Mouse (Mus musculus) lung, postnatal 0 days (tissue): ENCODE measurements around the gene Ptprc. TPM values are rescaled to one million over a fixed set of nuclear protein-coding genes. Genes with fewer than 3 reads are reported as not detected.

Source experiments
- ATAC-seq: fragments of 200-750 bp; cut with Nextera tagmentation; 2 replicates; pipeline ENCODE4 v1.8.0; 2017; ENCODE audit warnings: moderate library complexity
- DNase-seq: peaks from one replicate; pipeline ENCODE4 v3.0.0-alpha.2; 2016; ENCODE audit warnings: low spot score
- H3K27ac ChIP-seq: fragments of 300-500 bp; sonication (generic); 2 replicates; pipeline ENCODE4 v1.5.1; 2014; ENCODE audit warnings: antibody characterized with exemption, mild to moderate bottlenecking, low read length, mixed read lengths
- H3K27me3 ChIP-seq: fragments of 300-500 bp; sonication (generic); replicated peaks from 2 replicates; pipeline ENCODE4 v1.6.1; 2014; ENCODE audit warnings: low read length, mixed read lengths; ENCODE audit not compliant: insufficient read depth
- H3K36me3 ChIP-seq: fragments of 300-500 bp; sonication (generic); 2 replicates; pipeline ENCODE4 v1.6.1; 2014; ENCODE audit warnings: low read length, mixed read lengths; ENCODE audit not compliant: insufficient read depth
- H3K4me1 ChIP-seq: fragments of 300-500 bp; sonication (generic); 2 replicates; pipeline ENCODE4 v1.6.1; 2014; ENCODE audit warnings: antibody characterized with exemption, low read depth, low read length, mixed read lengths; ENCODE audit not compliant: insufficient read depth
- H3K4me2 ChIP-seq: fragments of 300-500 bp; sonication (generic); replicated peaks from 2 replicates; pipeline ENCODE4 v1.6.1; 2014; ENCODE audit warnings: low read depth, mild to moderate bottlenecking, low read length, moderate library complexity, mixed read lengths
- H3K4me3 ChIP-seq: fragments of 300-500 bp; sonication (generic); 2 replicates; pipeline ENCODE4 v1.5.1; 2014; ENCODE audit warnings: low read depth, low read length
- H3K9ac ChIP-seq: fragments of 300-500 bp; sonication (generic); replicated peaks from 2 replicates; pipeline ENCODE4 v1.6.1; 2014; ENCODE audit warnings: low read depth, mild to moderate bottlenecking
- H3K9me3 ChIP-seq: fragments of 300-500 bp; sonication (generic); 2 replicates; pipeline ENCODE4 v1.6.1; 2016; ENCODE audit warnings: low read length, mixed read lengths
- CTCF ChIP-seq: IDR thresholded peaks from 2 replicates; pipeline ENCODE4 v1.5.1; 2016; ENCODE audit warnings: antibody characterized with exemption, mild to moderate bottlenecking
- EP300 ChIP-seq: IDR thresholded peaks from 2 replicates; pipeline ENCODE4 v1.6.1; 2016; ENCODE audit warnings: antibody characterized with exemption, mild to moderate bottlenecking, control low read depth
- WGBS: fragments of 180-500 bp; shearing (Covaris S2); extraction: QIAGEN DNeasy Blood & Tissue Kit; methylation state at CpG from one replicate; pipeline ENCODE4 v1.1.7; 2014; 5-methylcytosine and 5-hydroxymethylcytosine counted together
- polyA plus RNA-seq: library from polyadenylated mRNA; unstranded; fragments of >200 nt; fragmentation: Nextera tagmentation; extraction: Ambion mirVana; gene quantifications from 2 replicates; pipeline ENCODE4 v1.2.1, GENCODE M21; 2015

Ptprc gene
- polyA plus RNA-seq, 1 experiment from 2014 or later, result 9.3 TPM

DNA sequence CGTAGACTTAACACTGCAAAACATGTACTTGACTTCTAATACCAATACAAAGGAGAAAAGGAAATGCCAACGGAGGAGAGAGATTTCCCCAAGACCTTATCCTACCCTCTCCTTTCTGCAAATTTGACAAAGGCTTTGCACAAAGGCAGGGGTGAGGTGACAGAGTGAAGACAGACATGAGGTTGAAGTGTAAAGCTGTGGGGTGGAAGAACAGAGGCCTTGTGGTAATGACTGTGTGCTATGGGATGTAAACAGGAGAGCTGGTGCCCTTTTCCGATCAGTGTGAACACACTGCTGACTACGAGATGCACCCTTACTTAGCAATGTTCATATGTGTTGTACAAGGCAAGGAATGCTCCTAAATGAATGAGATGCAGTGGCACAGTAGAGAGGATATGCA lies 12.6 kb upstream of the Ptprc start:
- Histone ChIP-seq H3K27ac (no peak overlapping the region), H3K4me2 (no peak overlapping the region), H3K4me1 (no peaks in the 10 kb centered on the region), H3K36me3 (no peaks in the 10 kb centered on the region), H3K27me3 (no peaks in the 10 kb centered on the region), H3K9me3 (no peaks in the 10 kb centered on the region), H3K9ac (no peak overlapping the region), H3K4me3 (no peak overlapping the region)
- no peak for DNase-seq
- 72% methylated on average over 4 of the region's 4 CpGs for WGBS
- no peak for TF ChIP-seq EP300
- no peak for TF ChIP-seq CTCF
- ATAC-seq, result no peak

DNA sequence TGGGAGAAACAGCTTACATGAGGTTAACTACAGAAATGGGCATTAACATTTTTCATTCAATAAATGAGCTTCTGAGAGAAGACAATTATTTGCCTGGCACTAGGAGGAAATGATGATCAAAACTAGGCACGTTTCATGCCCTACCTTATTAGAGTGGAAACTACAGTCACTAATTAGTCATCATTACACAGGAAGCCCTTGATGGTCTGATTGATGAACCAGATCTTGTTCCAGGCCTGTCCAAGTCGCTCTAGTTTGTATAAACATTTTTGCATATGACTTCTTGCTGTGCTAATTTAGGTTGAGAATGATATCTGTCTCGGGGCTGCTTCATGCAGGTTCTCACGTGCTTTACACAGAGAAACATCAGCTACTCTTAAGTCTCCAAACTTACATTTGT lies 10.4 kb upstream of the Ptprc start:
- 43% methylated on average over 4 of the region's 4 CpGs for WGBS
- Histone ChIP-seq H3K4me3 (no peak overlapping the region), H3K9ac (no peak overlapping the region), H3K4me1 (no peaks in the 10 kb centered on the region), H3K4me2 (no peak overlapping the region), H3K27me3 (no peaks in the 10 kb centered on the region), H3K36me3 (no peaks in the 10 kb centered on the region), H3K27ac (no peak overlapping the region), H3K9me3 (no peaks in the 10 kb centered on the region)
- DNase-seq, result no peak
- no peak for TF ChIP-seq EP300
- TF ChIP-seq CTCF, result no peak
- no peak for ATAC-seq

DNA sequence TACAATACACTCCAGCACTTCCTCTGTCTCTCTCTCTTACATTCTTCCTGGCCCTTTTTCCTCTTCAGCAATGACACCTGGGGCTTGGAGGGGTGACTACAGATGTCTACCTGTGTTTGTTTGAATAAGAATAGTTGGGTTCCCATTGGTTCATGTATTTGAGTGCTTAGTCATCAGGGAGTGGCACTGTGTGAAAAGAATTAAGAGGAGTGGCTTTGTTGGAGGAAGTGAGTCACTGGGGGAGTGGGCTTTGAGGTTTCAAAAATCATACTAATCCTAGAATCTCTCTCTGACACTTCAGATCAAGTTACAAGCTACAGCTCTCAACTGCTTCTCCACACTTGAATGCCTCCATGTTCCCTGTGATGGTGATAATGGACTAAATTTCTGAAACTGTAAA lies 4.6 kb upstream of the Ptprc start:
- H3K4me1 ChIP-seq, result no peaks in the 10 kb centered on the region
- DNase-seq (no peak), ATAC-seq (no peak)
- H3K27ac ChIP-seq, result no peak overlapping the region
- no peak overlapping the region for H3K4me2 ChIP-seq
- H3K36me3 ChIP-seq, result no peaks in the 10 kb centered on the region
- H3K27me3 ChIP-seq, result no peaks in the 10 kb centered on the region
- H3K9ac ChIP-seq, result no peak overlapping the region
- no peaks in the 10 kb centered on the region for H3K9me3 ChIP-seq
- H3K4me3 ChIP-seq, result no peak overlapping the region
- TF ChIP-seq EP300 (no peak), CTCF (no peak)

DNA sequence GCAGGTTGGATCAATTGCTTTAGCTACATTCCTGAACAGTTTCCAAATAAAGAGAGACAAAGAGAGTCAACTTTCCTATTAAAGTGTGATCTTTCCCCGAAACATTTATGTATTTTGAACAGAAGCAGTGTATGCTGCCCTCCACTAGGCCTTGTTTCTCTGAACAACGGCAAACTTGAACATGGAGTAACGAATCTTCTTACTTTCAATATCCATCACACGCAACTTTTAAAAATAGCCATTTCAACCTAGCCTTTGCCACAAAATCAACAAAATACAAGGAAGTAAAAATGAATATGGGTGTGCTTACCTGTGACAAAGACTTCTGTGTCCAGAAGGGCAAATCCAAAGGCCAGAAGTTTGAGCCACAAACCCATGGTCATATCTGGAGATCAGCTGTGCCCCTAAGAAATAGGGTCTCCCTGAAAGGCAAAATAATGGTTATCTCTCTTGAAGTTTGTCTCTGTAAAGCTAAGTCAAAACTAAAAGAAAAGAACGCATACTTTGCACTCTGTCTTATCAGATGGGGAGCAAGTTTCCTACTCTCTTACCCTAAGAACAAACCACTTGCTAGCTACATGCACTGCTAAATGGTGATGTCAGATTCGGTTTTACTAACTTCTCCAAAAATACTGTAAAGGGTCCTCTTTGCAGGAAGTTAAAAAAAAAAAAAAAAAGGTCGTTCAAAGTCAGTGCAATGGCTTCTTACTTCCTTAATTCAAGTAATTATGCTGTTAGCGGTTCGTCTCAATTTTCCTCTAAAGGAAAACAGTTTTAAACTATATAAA lies 609 bp downstream of the Ptprc start:
- WGBS, result 74% methylated on average over 9 of the region's 9 CpGs
- H3K4me2 ChIP-seq, result no peak overlapping the region

DNA sequence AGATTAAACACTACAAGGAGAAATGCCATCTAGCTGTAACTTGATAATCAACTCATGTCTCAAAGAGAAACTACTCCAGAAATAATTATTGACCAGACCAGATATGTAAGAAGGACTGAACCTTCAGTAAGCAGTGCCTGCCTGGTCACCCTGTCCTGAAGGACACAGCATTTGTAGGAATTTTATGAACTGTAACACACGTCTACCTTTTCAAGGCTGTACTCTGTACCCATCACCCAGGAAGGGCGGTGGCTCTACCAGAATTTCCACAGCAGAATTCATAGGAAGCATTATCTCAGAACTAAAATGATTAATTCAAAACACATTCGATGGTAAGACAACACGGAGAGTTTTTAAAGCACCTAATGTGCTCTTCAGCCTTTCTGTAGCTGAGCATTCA lies 1.4 kb downstream of the Ptprc start:
- Histone ChIP-seq H3K9me3 (no peaks in the 10 kb centered on the region), H3K36me3 (no peaks in the 10 kb centered on the region), H3K4me3 (no peak overlapping the region), H3K9ac (no peak overlapping the region), H3K27me3 (no peaks in the 10 kb centered on the region), H3K4me2 (no peak overlapping the region), H3K4me1 (no peaks in the 10 kb centered on the region), H3K27ac (no peak overlapping the region)
- 78% methylated on average over 4 of the region's 4 CpGs for WGBS
- TF ChIP-seq EP300 (no peak), CTCF (no peak)
- no peak for DNase-seq
- no peak for ATAC-seq

More for the DNA sequence above, 609 bp downstream of the Ptprc start:
- TF ChIP-seq EP300 (no peak), CTCF (no peak)
- ATAC-seq (no peak), DNase-seq (no peak)
- H3K4me1 ChIP-seq, result no peaks in the 10 kb centered on the region
- no peak overlapping the region for H3K9ac ChIP-seq
- no peaks in the 10 kb centered on the region for H3K27me3 ChIP-seq
- peak overlapping the region; percentile 12; the same call in 1 of the 2 replicates for H3K4me3 ChIP-seq
- H3K9me3 ChIP-seq, result no peaks in the 10 kb centered on the region
- no peaks in the 10 kb centered on the region for H3K36me3 ChIP-seq
- H3K27ac ChIP-seq, result no peak overlapping the region

DNA sequence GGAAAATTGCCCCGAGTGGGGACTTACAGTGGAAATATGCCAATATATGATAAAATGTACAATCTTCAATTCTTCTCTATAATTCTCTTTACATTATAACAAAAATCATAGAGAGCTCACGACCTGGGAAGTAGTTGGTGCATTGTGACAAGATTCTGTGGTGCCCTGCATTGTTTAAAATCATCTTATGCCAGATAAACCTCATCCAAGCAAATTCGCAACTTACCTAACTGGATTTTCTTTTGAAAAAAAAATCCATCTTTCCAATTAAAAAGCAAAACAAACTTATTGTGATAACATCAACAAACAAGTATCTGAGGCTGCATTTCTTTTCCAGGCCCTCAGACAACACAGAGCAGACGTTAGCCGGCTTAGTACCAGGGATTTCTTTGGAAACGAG lies 1.8 kb downstream of the Ptprc start:
- TF ChIP-seq CTCF (no peak), EP300 (no peak)
- 77% methylated on average over 6 of the region's 6 CpGs for WGBS
- Histone ChIP-seq H3K4me1 (no peaks in the 10 kb centered on the region), H3K27me3 (no peaks in the 10 kb centered on the region), H3K4me2 (no peak overlapping the region), H3K9me3 (no peaks in the 10 kb centered on the region), H3K36me3 (no peaks in the 10 kb centered on the region), H3K27ac (no peak overlapping the region), H3K4me3 (no peak overlapping the region), H3K9ac (no peak overlapping the region)
- ATAC-seq (no peak), DNase-seq (no peak)
